Mouse (Mus musculus) heart, adult 2 months (tissue): ENCODE data around the gene Zscan29. TPM values are rescaled to one million over a fixed set of nuclear protein-coding genes. Genes with fewer than 3 reads are reported as not detected.
"Not testable (repeated sequence)": the region's sequence is repeated elsewhere in the genome, so short reads cannot be mapped to it uniquely, and the experiment has no call there.

ENCODE experiments used
- DNase-seq, 2 experiments: peaks; one replicate each; pipeline ENCODE4 v3.0.0; 2021
- H3K27ac ChIP-seq: fragments of 200-600 bp; 2 replicates; pipeline ENCODE4 v1.8.1; 2022
- H3K27me3 ChIP-seq: fragments of 200-500 bp; 2 replicates; pipeline ENCODE4 v1.6.1; 2012; ENCODE audit warnings: mild to moderate bottlenecking, low read length, inconsistent platforms, mixed read lengths; ENCODE audit not compliant: control insufficient read depth, insufficient read depth
- H3K36me3 ChIP-seq: fragments of 200-500 bp; 2 replicates; pipeline ENCODE4 v1.6.1; 2012; ENCODE audit warnings: low read length, inconsistent platforms; ENCODE audit not compliant: control insufficient read depth, insufficient read depth
- H3K4me1 ChIP-seq: fragments of 200-500 bp; 2 replicates; pipeline ENCODE4 v1.6.1; 2011; ENCODE audit warnings: low read length; ENCODE audit not compliant: control insufficient read depth, insufficient read depth
- H3K4me3 ChIP-seq: fragments of 200-600 bp; 2 replicates; pipeline ENCODE4 v1.8.1; 2022
- H3K79me2 ChIP-seq: fragments of 200-500 bp; replicated peaks from 2 replicates; pipeline ENCODE4 v1.6.1; 2012; ENCODE audit warnings: mild to moderate bottlenecking, inconsistent platforms, low read length, moderate library complexity, mixed read lengths; ENCODE audit not compliant: control insufficient read depth, insufficient read depth
- H3K9ac ChIP-seq: fragments of 200-500 bp; 2 replicates; pipeline ENCODE4 v1.6.1; 2012; ENCODE audit warnings: low read depth, mild to moderate bottlenecking, control low read depth, inconsistent platforms, low read length, mixed read lengths
- CTCF ChIP-seq: fragments of 200-600 bp; IDR thresholded peaks from 2 replicates; pipeline ENCODE4 v1.8.1; 2022; ENCODE audit warnings: antibody characterized with exemption, mild to moderate bottlenecking, moderate library complexity
- EP300 ChIP-seq: fragments of 200-500 bp; IDR thresholded peaks from 2 replicates; pipeline ENCODE4 v1.6.1; 2011; ENCODE audit warnings: low read depth, low read length, control low read depth; ENCODE audit not compliant: insufficient read depth
- POLR2A ChIP-seq: fragments of 200-500 bp; IDR thresholded peaks from 2 replicates; pipeline ENCODE4 v1.6.1; 2011; ENCODE audit warnings: mild to moderate bottlenecking, low read depth, low read length, control low read depth; ENCODE audit not compliant: insufficient read depth
- WGBS: fragments of 180-500 bp; shearing (Covaris S2); methylation state at CpG from one replicate; pipeline ENCODE4 v1.1.7; 2018; 5-methylcytosine and 5-hydroxymethylcytosine counted together
- intact Hi-C: fragments of 180-260 bp; cut with DNase I; formaldehyde crosslinking; loops from one replicate; pipeline ENCODE4 v1.15.1; 2025
- polyA plus RNA-seq: library from polyadenylated mRNA; depleted of rRNA; stranded (reverse); fragments of >200 nt; gene quantifications from 2 replicates; pipeline ENCODE4 v1.2.3, GENCODE M21; 2012; rRNA removed
- total RNA-seq, 2 experiments: library from RNA; stranded (reverse); gene quantifications; 2 replicates each; pipeline ENCODE4 v1.2.3; 2021

The Zscan29 gene
- total and polyA plus RNA-seq, 3 experiments, result 2.0 to 6.4 (median 5.2) TPM

DNA sequence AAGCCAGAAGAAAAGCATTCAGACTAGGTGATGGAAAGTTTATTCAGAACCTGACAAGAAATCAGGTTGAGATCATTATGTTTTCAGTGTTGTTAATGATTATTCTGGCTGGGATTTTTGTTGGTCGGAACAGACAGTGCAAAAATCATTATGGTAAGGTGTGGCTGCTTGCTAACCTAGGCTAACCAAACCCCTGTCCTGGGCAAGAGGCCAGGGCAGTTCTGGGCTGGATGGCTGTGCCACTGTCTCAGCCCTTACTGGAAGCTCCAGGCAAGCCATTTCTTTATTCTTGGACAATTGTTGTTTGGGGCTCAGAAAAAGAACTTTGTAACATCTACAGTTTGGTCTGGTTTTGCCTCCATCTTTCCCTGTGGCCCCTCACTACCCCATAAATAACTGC lies 43.4 kb downstream of the Zscan29 start:
- intact Hi-C loops, result no loop called here
- H3K4me1 ChIP-seq, result no peaks in the 10 kb centered on the region
- WGBS, result 65% methylated on average over 1 of the region's 1 CpGs

DNA sequence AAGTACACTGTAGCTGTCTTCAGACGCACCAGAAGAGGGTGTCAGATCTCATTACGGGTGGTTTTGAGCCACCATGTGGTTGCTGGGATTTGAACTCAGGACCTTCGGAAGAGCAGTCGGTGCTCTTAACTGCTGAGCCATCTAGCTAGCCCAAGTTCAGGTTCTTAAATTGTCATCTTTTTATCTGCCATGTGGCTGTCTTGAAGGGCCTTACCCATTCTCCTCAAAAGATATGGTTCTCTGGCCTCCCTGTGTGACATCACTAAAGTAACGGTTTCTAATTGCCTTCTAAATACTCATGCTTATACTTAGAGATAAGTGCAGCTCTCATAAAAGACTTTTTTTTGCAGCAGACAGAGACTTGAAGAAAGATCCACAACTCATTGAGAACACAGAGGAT lies 44.6 kb downstream of the Zscan29 start:
- intact Hi-C loops, H3K4me3 ChIP-seq, H3K9ac ChIP-seq, DNase-seq, H3K27ac ChIP-seq, H3K27me3 ChIP-seq, H3K79me2 ChIP-seq, H3K4me1 ChIP-seq, H3K36me3 ChIP-seq: not testable (repeated sequence)
- WGBS, result 95% methylated on average over 5 of the region's 5 CpGs

More for the DNA sequence above, 43.4 kb downstream of the Zscan29 start:
- Histone ChIP-seq H3K36me3 (no peaks in the 10 kb centered on the region), H3K27ac (no peak overlapping the region), H3K4me3 (no peak overlapping the region), H3K27me3 (no peaks in the 10 kb centered on the region), H3K79me2 (no peaks in the 10 kb centered on the region), H3K9ac (no peak overlapping the region)
- no peak for DNase-seq
- TF ChIP-seq EP300 (no peak), CTCF (no peak), POLR2A (no peak)

DNA sequence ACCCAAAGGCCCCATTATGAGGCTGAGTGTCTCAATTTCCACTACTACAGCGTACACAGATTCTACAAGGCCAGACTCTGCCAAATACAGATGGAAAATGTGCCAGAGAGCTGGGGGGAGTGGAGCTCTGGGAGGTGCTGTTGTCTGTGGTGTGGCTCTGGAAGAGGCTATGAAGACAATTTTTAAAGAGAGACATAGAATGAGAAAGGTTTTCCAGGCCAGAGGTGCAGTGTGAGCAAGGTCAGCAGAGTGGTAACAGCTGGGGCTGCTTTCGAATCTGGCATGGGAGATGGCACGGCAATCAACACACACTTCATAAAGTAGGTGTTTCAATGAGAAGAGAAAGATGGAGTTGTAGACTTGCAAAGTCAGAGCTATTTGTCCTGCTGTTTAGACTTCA lies 51.7 kb downstream of the Zscan29 start:
- H3K9ac ChIP-seq, result no peak overlapping the region
- TF ChIP-seq CTCF, result no peak
- no peak for TF ChIP-seq POLR2A
- no peak for TF ChIP-seq EP300
- WGBS, result 86% methylated on average over 3 of the region's 3 CpGs
- no peaks in the 10 kb centered on the region for H3K36me3 ChIP-seq
- H3K79me2 ChIP-seq, result no peaks in the 10 kb centered on the region
- no peak overlapping the region for H3K27ac ChIP-seq
- H3K27me3 ChIP-seq, result no peaks in the 10 kb centered on the region
- DNase-seq, result no peak
- no peaks in the 10 kb centered on the region for H3K4me1 ChIP-seq
- intact Hi-C loops, result no loop called here
- no peak overlapping the region for H3K4me3 ChIP-seq

DNA sequence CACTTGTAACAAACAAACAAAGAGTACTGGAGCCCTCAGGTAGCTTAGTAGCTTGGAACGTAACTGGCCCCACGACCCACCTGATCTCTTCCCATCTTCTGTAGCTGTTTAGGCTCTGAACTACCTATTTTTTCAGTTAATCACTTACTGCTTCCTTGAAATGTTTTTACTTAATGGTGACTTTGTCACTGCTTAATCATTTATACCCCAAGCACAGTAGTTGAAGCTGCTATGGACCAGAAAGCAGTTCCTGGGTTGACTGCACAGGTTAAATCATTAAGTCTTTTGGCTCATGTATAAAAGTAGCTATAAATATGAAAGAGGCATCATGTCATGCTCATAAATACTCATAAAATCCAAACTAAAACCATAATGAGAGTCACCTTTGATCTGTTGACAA lies 55.5 kb downstream of the Zscan29 start:
- Histone ChIP-seq H3K4me3 (no peak overlapping the region), H3K27ac (no peak overlapping the region), H3K4me1 (no peaks in the 10 kb centered on the region; the same call in 1 of the 2 replicates), H3K79me2 (no peaks in the 10 kb centered on the region), H3K9ac (no peak overlapping the region), H3K27me3 (no peaks in the 10 kb centered on the region), H3K36me3 (no peaks in the 10 kb centered on the region)
- TF ChIP-seq POLR2A (no peak), CTCF (no peak), EP300 (no peak)
- WGBS, result 92% methylated on average over 2 of the region's 2 CpGs
- no peak for DNase-seq
- intact Hi-C loops, result no loop called here

DNA sequence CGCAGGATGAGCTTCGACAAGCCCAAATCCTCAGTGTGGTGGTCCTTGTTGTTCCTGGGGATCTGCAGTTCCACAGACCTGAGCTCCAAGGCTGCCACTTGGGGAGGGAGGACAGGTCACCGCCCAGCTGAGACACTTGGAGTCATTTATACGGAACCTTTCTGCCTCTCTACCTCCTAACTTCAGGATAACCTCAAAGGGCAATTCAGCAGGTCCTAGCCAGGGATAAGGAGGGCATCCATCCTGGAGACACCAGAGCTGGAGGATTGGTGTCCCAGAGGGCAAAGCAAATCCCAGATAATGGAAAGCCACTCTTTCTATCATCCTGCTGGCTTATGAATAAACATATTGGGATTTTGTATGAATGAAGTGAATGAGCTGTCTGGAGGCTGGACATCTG lies 61.2 kb downstream of the Zscan29 start, which contains the start of gene Tgm7:
Gene Tgm7, minus strand, starts transcription at position 101 of the 400 bp plus-strand sequence.
- no peak for DNase-seq
- H3K4me1 ChIP-seq, result no peaks in the 10 kb centered on the region; the same call in 1 of the 2 replicates
- H3K27ac ChIP-seq, result no peak within 1 kb of the TSS
- no peak within 1 kb of the TSS for H3K4me3 ChIP-seq
- 87% methylated on average over 4 of the region's 4 CpGs for WGBS
- TF ChIP-seq CTCF (no peak), EP300 (no peak), POLR2A (no peak)
- intact Hi-C loops, result loop anchor here (10.0 kb wide), 1 partner anchor 635 kb away; no protein-coding TSS in a partner anchor
- no peaks in the 10 kb centered on the region for H3K36me3 ChIP-seq
- no peaks in the 10 kb centered on the region for H3K27me3 ChIP-seq
- no peak within 1 kb of the TSS for H3K9ac ChIP-seq
- H3K79me2 ChIP-seq, result no peaks in the 10 kb centered on the region

Other genes starting within 250 kb of the Zscan29 start
- 10 to 100 TPM; 20.2 to 20.3 TPM for gene Ubr1, start 200.4 kb downstream of the Zscan29 start, total RNA-seq
- 18.1 and 28.8 TPM in 2 replicates for gene Ubr1, start 200.4 kb downstream of the Zscan29 start, polyA plus RNA-seq
- gene Tmem62, start 194.1 kb downstream of the Zscan29 start, total RNA-seq, result 1 to 10 TPM; 3.1 to 3.6 TPM
- gene Tmem62, start 194.1 kb downstream of the Zscan29 start, polyA plus RNA-seq, result 5.1 and 8.2 TPM in 2 replicates
- gene Ccndbp1, start 162.7 kb downstream of the Zscan29 start, total RNA-seq, result 10 to 100 TPM; 27.8 to 44.4 TPM
- gene Ccndbp1, start 162.7 kb downstream of the Zscan29 start, polyA plus RNA-seq, result 29.7 and 37.6 TPM in 2 replicates
- under 1 TPM in 1 of 2 experiments, not detected in 1; 0.09 TPM for gene Epb42, start 134.1 kb downstream of the Zscan29 start, total RNA-seq
- gene Epb42, start 134.1 kb downstream of the Zscan29 start, polyA plus RNA-seq, result 0.12 and 0.41 TPM in 2 replicates
- gene Tgm5, start 85.3 kb downstream of the Zscan29 start, total RNA-seq, result not detected
- 0.04 TPM in 1 of 2 replicates, not detected in the other for gene Tgm5, start 85.3 kb downstream of the Zscan29 start, polyA plus RNA-seq
- not detected for gene Tgm7, start 61.3 kb downstream of the Zscan29 start, total RNA-seq
- gene Tgm7, start 61.3 kb downstream of the Zscan29 start, polyA plus RNA-seq, result 0.04 TPM in 1 of 2 replicates, not detected in the other
- gene Adal, start 30.7 kb downstream of the Zscan29 start, total RNA-seq, result 1 to 10 TPM; 8.6 to 9.1 TPM
- 4.6 and 11.1 TPM in 2 replicates for gene Adal, start 30.7 kb downstream of the Zscan29 start, polyA plus RNA-seq
- gene Lcmt2, start 30.5 kb downstream of the Zscan29 start, total RNA-seq, result 10 to 100 TPM; 10.8 to 11.5 TPM
- 6.2 and 9.9 TPM in 2 replicates for gene Lcmt2, start 30.5 kb downstream of the Zscan29 start, polyA plus RNA-seq
- 10 to 100 TPM; 13.7 to 14.3 TPM for gene Tubgcp4, start 471 bp downstream of the Zscan29 start, total RNA-seq
- gene Tubgcp4, start 471 bp downstream of the Zscan29 start, polyA plus RNA-seq, result 18.5 and 22.8 TPM in 2 replicates
- 10 to 100 TPM; 28.3 to 29.4 TPM for gene Trp53bp1, start 100.3 kb upstream of the Zscan29 start, total RNA-seq
- 13.0 and 25.6 TPM in 2 replicates for gene Trp53bp1, start 100.3 kb upstream of the Zscan29 start, polyA plus RNA-seq
- gene Map1a, start 118.5 kb upstream of the Zscan29 start, total RNA-seq, result 1 to 10 TPM; 4.4 to 5.8 TPM
- 3.1 and 4.3 TPM in 2 replicates for gene Map1a, start 118.5 kb upstream of the Zscan29 start, polyA plus RNA-seq
- 10 to 100 TPM; 85.1 to 93.6 TPM for gene Ppip5k1, start 184.3 kb upstream of the Zscan29 start, total RNA-seq
- 44.3 and 65.0 TPM in 2 replicates for gene Ppip5k1, start 184.3 kb upstream of the Zscan29 start, polyA plus RNA-seq
- 1 to 10 TPM; 1.0 to 2.1 TPM for gene Ckmt1, start 186.6 kb upstream of the Zscan29 start, total RNA-seq
- 4.7 and 5.3 TPM in 2 replicates for gene Ckmt1, start 186.6 kb upstream of the Zscan29 start, polyA plus RNA-seq
- gene Strc, start 216.0 kb upstream of the Zscan29 start, total RNA-seq, result not detected
- 0.09 and 0.10 TPM in 2 replicates for gene Strc, start 216.0 kb upstream of the Zscan29 start, polyA plus RNA-seq
- 100 to 1,000 TPM; 145 to 148 TPM for gene Pdia3, start 242.7 kb upstream of the Zscan29 start, total RNA-seq
- 76.0 and 96.6 TPM in 2 replicates for gene Pdia3, start 242.7 kb upstream of the Zscan29 start, polyA plus RNA-seq
- 1 to 10 TPM; 3.8 to 4.2 TPM for gene Catsper2, start 242.7 kb upstream of the Zscan29 start, total RNA-seq
- 3.4 and 4.3 TPM in 2 replicates for gene Catsper2, start 242.7 kb upstream of the Zscan29 start, polyA plus RNA-seq